Mouse (Mus musculus) MEL (cell line): ENCODE measurements around the gene Rnf151.

ENCODE experiments used
- CHD2 ChIP-seq: IDR thresholded peaks from 2 replicates; pipeline ENCODE4 v1.6.1; 2011; ENCODE audit warnings: low read length, improper control_type of control experiment
- CTCF ChIP-seq, 3 experiments: IDR thresholded peaks in 2 of 3; conservative IDR thresholded peaks in 1 of 3; 2 replicates each; pipeline ENCODE4 v1.5.1; 2011 to 2012; ENCODE audit warnings: low read length in 3 of 3, low read depth in 2 of 3, mild to moderate bottlenecking in 2 of 3, improper control_type of control experiment in 1 of 3, inconsistent platforms in 1 of 3, mixed read lengths in 1 of 3, moderate library complexity in 1 of 3; ENCODE audit not compliant: control insufficient read depth in 1 of 3, insufficient read depth in 1 of 3, poor library complexity in 1 of 3, severe bottlenecking in 1 of 3
- EP300 ChIP-seq, 2 experiments: IDR thresholded peaks; 2 replicates each; pipeline ENCODE4 v1.6.1; 2011; ENCODE audit warnings: improper control_type of control experiment in 2 of 2, low read length in 2 of 2, low read depth in 1 of 2, mild to moderate bottlenecking in 1 of 2
- ETS1 ChIP-seq: IDR thresholded peaks from 2 replicates; pipeline ENCODE4 v1.6.1; 2012; ENCODE audit warnings: low read depth, mild to moderate bottlenecking, inconsistent platforms, low read length, improper control_type of control experiment, moderate library complexity
- GATA1 ChIP-seq: IDR thresholded peaks from 2 replicates; pipeline ENCODE4 v1.6.1; 2011; ENCODE audit warnings: low read depth, low read length, improper control_type of control experiment
- HCFC1 ChIP-seq: IDR thresholded peaks from 2 replicates; pipeline ENCODE4 v1.6.1; 2012; ENCODE audit warnings: low read depth, mild to moderate bottlenecking, inconsistent platforms, low read length, improper control_type of control experiment, moderate library complexity
- MAZ ChIP-seq: IDR thresholded peaks from 2 replicates; pipeline ENCODE4 v1.6.1; 2012; ENCODE audit warnings: low read depth, mild to moderate bottlenecking, inconsistent platforms, low read length, improper control_type of control experiment
- MYC ChIP-seq: IDR thresholded peaks from 2 replicates; pipeline ENCODE4 v1.6.1; 2011; ENCODE audit warnings: low read depth, mild to moderate bottlenecking, low read length, improper control_type of control experiment, moderate library complexity
- NELFE ChIP-seq: IDR thresholded peaks from 2 replicates; pipeline ENCODE4 v1.6.1; 2011; ENCODE audit warnings: low read depth, low read length, improper control_type of control experiment
- NRF1 ChIP-seq: IDR thresholded peaks from 2 replicates; pipeline ENCODE4 v1.6.1; 2014; ENCODE audit warnings: low read depth, mild to moderate bottlenecking, inconsistent platforms, low read length, improper control_type of control experiment, moderate library complexity; ENCODE audit not compliant: poor library complexity, insufficient read depth, severe bottlenecking
- POLR2A ChIP-seq, 2 experiments: IDR thresholded peaks; 2 replicates each; pipeline ENCODE4 v1.6.1; 2011 to 2012; ENCODE audit warnings: low read length in 2 of 2, mild to moderate bottlenecking in 2 of 2, control low read depth in 1 of 2, improper control_type of control experiment in 1 of 2, low read depth in 1 of 2, moderate library complexity in 1 of 2; ENCODE audit not compliant: control insufficient read depth in 1 of 2, insufficient read depth in 1 of 2, poor library complexity in 1 of 2
- RAD21 ChIP-seq: IDR thresholded peaks from 2 replicates; pipeline ENCODE4 v1.6.1; 2011; ENCODE audit warnings: mild to moderate bottlenecking, low read depth, low read length, improper control_type of control experiment
- RCOR1 ChIP-seq: IDR thresholded peaks from 2 replicates; pipeline ENCODE4 v1.6.1; 2012; ENCODE audit warnings: low read depth, mild to moderate bottlenecking, inconsistent platforms, low read length, improper control_type of control experiment
- ZC3H11A ChIP-seq: IDR thresholded peaks from 2 replicates; pipeline ENCODE4 v1.6.1; 2012; ENCODE audit warnings: low read depth, mild to moderate bottlenecking, inconsistent platforms, low read length, improper control_type of control experiment

DNA sequence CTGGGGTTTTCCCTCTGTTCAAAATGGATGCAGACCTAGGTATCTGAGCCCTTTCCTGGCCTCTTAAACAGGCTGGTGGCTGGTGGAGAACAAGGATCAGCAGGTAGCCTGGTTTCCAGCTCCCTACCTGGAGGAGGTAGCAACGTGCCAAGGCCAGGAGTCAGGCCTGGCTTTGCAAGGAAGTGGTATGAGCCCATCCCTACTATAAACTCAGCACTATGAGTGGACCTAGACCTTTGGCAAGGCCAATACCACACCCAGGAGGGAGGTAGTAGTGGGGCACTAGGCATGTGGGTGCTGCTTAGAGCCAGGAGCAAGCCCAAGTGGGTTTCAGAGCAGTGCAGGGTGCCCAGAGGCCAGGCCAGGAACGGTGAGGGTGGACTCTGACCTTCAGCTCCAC lies 18.4 kb downstream of the Rnf151 start:
- TF ChIP-seq EP300 (IDR thresholded peaks at IDR 0.05; ENCODE audit: low read depth in 1 of 2, low read length in 2 of 2) = no peak
- no peak for TF ChIP-seq RAD21
- TF ChIP-seq GATA1 = no peak
- no peak for TF ChIP-seq MYC
- no peak for TF ChIP-seq MAZ
- no peak for TF ChIP-seq NRF1
- no peak for TF ChIP-seq CHD2
- TF ChIP-seq NELFE = no peak
- TF ChIP-seq POLR2A (IDR thresholded peaks at IDR 0.05; ENCODE audit: control insufficient read depth in 1 of 2, insufficient read depth in 1 of 2, low read depth in 1 of 2, low read length in 2 of 2, poor library complexity in 1 of 2) = no peak; a peak in 1 of 4 replicates
- TF ChIP-seq ZC3H11A = no peak
- no peak for TF ChIP-seq HCFC1
- no peak for TF ChIP-seq ETS1
- TF ChIP-seq RCOR1 = no peak
- no peak for TF ChIP-seq CTCF (IDR thresholded peaks at IDR 0.05 in 2 of 3, conservative IDR thresholded peaks at IDR 0.05 in 1 of 3; ENCODE audit: control insufficient read depth in 1 of 3, insufficient read depth in 1 of 3, low read depth in 2 of 3, low read length in 3 of 3, poor library complexity in 1 of 3, severe bottlenecking in 1 of 3)
